Mouse (Mus musculus) intestine, embryonic 15.5 days (tissue): ENCODE data around the gene Tas2r125. TPM values are rescaled to one million over a fixed set of nuclear protein-coding genes. Genes with fewer than 3 reads are reported as not detected.
"Not testable (repeated sequence)": the region's sequence is repeated elsewhere in the genome, so short reads cannot be mapped to it uniquely, and the experiment has no call there.

Experiments
- ATAC-seq: fragments of 200-750 bp; cut with Nextera tagmentation; 2 replicates; pipeline ENCODE4 v1.8.0; 2017; ENCODE audit warnings: moderate TSS enrichment, moderate library complexity
- H3K27ac ChIP-seq: fragments of 300-500 bp; sonication (generic); 2 replicates; pipeline ENCODE4 v1.5.1; 2015; ENCODE audit warnings: mild to moderate bottlenecking, inconsistent platforms
- H3K27me3 ChIP-seq: fragments of 300-500 bp; sonication (generic); replicated peaks from 2 replicates; pipeline ENCODE4 v1.6.1; 2015; ENCODE audit warnings: inconsistent platforms
- H3K36me3 ChIP-seq: fragments of 300-500 bp; sonication (generic); 2 replicates; pipeline ENCODE4 v1.6.1; 2015; ENCODE audit warnings: inconsistent platforms
- H3K4me1 ChIP-seq: fragments of 300-500 bp; sonication (generic); replicated peaks from 2 replicates; pipeline ENCODE4 v1.6.1; 2015; ENCODE audit warnings: inconsistent platforms
- H3K4me2 ChIP-seq: fragments of 300-500 bp; sonication (generic); replicated peaks from 2 replicates; pipeline ENCODE4 v1.6.1; 2015; ENCODE audit warnings: mild to moderate bottlenecking, inconsistent platforms
- H3K4me3 ChIP-seq: fragments of 300-500 bp; sonication (generic); replicated peaks from 2 replicates; pipeline ENCODE4 v1.5.1; 2015; ENCODE audit warnings: inconsistent platforms
- H3K9ac ChIP-seq: fragments of 300-500 bp; sonication (generic); 2 replicates; pipeline ENCODE4 v1.6.1; 2015; ENCODE audit warnings: inconsistent platforms
- H3K9me3 ChIP-seq: fragments of 300-500 bp; sonication (generic); 2 replicates; pipeline ENCODE4 v1.6.1; 2016; ENCODE audit warnings: inconsistent platforms
- WGBS: fragments of 180-500 bp; shearing (Covaris S2); methylation state at CpG from one replicate; pipeline ENCODE4 v1.1.7; 2015; 5-methylcytosine and 5-hydroxymethylcytosine counted together
- polyA plus RNA-seq: library from polyadenylated mRNA; unstranded; fragments of >200 nt; fragmentation: Nextera tagmentation; extraction: Ambion mirVana; gene quantifications from 2 replicates; pipeline ENCODE4 v1.2.1, GENCODE M21; 2015

Tas2r125 gene
- polyA plus RNA-seq = not detected in 2 replicates

- H3K4me2 ChIP-seq = no peak within 1 kb of the TSS
- no peak within 1 kb of the TSS for H3K9ac ChIP-seq
- H3K27ac ChIP-seq = no peak within 1 kb of the TSS
- H3K9me3 ChIP-seq = no peaks in the 10 kb centered on the region
- no peaks in the 10 kb centered on the region for H3K36me3 ChIP-seq
- H3K4me1 ChIP-seq = no peaks in the 10 kb centered on the region
- no peaks in the 10 kb centered on the region for H3K27me3 ChIP-seq
- WGBS = 87% methylated on average over 3 of the region's 3 CpGs
- no peak within 1 kb of the TSS for H3K4me3 ChIP-seq
- ATAC-seq = no peak
Observed at GRCm38 (mm10) chr6:132909351-132909750, at the start of gene Tas2r125. Gene Tas2r125 (plus strand): TSS chr6:132909651.

GRCm38 (mm10) chr6:132867708-132868107, 41.7 kb upstream of the Tas2r125 start, which contains the start of gene Tas2r110:
Gene Tas2r110 (plus strand): TSS chr6:132868008.
- Histone ChIP-seq H3K9ac (no peak within 1 kb of the TSS), H3K4me3 (no peak within 1 kb of the TSS), H3K4me2 (no peak within 1 kb of the TSS), H3K36me3 (no peaks in the 10 kb centered on the region), H3K9me3 (no peaks in the 10 kb centered on the region), H3K27ac (no peak within 1 kb of the TSS), H3K4me1 (no peaks in the 10 kb centered on the region), H3K27me3 (no peaks in the 10 kb centered on the region)
- ATAC-seq = no peak

DNA sequence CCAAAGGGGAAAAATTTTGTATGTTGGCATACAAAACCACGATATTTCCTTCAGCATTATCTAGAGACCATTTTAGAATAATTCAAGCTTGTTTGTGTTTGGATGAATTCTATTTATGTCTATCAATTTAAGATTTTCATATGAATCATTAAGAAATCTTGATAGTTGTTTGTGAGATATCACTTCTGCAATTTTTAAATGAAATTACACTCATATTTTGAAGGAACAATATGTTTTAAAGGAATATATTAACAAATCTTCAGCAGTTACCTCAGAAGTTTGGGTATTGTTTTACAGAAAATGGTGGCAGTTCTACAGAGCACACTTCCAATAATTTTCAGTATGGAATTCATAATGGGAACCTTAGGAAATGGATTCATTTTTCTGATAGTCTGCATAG, 16.7 kb upstream of the Tas2r125 start, which contains the start of gene Tas2r113:
Tas2r113 (plus strand) TSS at position 301 of the 400 bp plus-strand sequence.
- Histone ChIP-seq H3K36me3 (no peaks in the 10 kb centered on the region), H3K4me2 (no peak within 1 kb of the TSS), H3K9me3 (no peaks in the 10 kb centered on the region), H3K4me1 (no peaks in the 10 kb centered on the region), H3K27ac (no peak within 1 kb of the TSS), H3K4me3 (no peak within 1 kb of the TSS), H3K27me3 (no peaks in the 10 kb centered on the region), H3K9ac (no peak within 1 kb of the TSS)
- 75% methylated on average over 1 of the region's 1 CpGs for WGBS
- no peak for ATAC-seq

DNA sequence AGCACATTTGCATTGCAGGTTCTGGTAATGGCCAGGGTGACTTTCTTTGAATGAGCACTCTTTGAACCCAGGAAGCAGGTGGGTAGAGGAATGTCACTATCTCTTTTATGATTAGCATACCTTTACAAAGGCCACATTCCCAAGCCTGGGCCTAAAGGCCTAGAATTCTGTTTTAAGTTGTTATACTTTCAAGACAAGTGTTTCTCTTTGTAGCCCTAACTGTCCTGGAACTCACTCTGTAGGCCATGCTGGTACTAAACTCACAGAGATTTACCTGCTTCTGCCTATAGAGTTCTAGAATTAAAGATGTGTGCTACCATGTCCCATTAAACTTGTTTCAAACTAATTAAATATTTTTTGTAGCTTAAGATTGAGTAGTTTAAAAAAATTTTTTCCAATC, 31.9 kb downstream of the Tas2r125 start:
- ATAC-seq, H3K27ac ChIP-seq, H3K4me3 ChIP-seq, H3K9ac ChIP-seq, H3K9me3 ChIP-seq, H3K4me2 ChIP-seq, H3K4me1 ChIP-seq, H3K27me3 ChIP-seq, H3K36me3 ChIP-seq: not testable (repeated sequence)

GRCm38 (mm10) chr6:132950802-132951201, 41.4 kb downstream of the Tas2r125 start, which contains the start of gene Tas2r129:
Gene Tas2r129 (plus strand): TSS chr6:132951102.
- no peaks in the 10 kb centered on the region for H3K27me3 ChIP-seq
- ATAC-seq = no peak
- no peak within 1 kb of the TSS for H3K4me3 ChIP-seq
- no peak within 1 kb of the TSS for H3K9ac ChIP-seq
- no peaks in the 10 kb centered on the region for H3K9me3 ChIP-seq
- H3K27ac ChIP-seq = no peak within 1 kb of the TSS
- 76% methylated on average over 2 of the region's 2 CpGs for WGBS
- H3K4me2 ChIP-seq = no peak within 1 kb of the TSS
- no peaks in the 10 kb centered on the region for H3K36me3 ChIP-seq
- H3K4me1 ChIP-seq = no peaks in the 10 kb centered on the region

DNA sequence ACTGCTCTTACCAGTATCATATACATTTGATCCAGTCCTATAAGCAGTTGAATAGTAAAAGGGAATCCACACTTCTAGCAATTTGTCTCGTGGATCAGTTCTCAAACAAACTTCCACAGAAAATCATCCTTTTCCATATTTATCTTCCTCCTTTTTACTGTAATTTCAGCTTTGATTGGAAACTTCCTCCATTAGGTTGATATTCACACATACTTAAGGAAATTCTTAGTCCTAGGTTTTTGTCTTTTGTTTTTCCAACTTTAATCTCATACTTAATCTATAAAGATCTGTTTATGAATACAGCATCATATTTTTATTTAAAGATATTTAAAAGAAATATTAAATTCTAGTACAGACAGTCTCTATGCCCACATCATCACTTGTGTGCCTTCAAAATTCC, 48.4 kb downstream of the Tas2r125 start, which contains the start of gene Tas2r131:
Tas2r131 (minus strand) TSS at position 101 of the 400 bp plus-strand sequence.
- no peak within 1 kb of the TSS for H3K27ac ChIP-seq
- H3K27me3 ChIP-seq = no peaks in the 10 kb centered on the region
- WGBS = 78% methylated on average over 1 of the region's 1 CpGs
- H3K9me3 ChIP-seq = no peaks in the 10 kb centered on the region
- H3K4me1 ChIP-seq = no peaks in the 10 kb centered on the region
- no peaks in the 10 kb centered on the region for H3K36me3 ChIP-seq
- H3K4me3 ChIP-seq = no peak within 1 kb of the TSS
- no peak within 1 kb of the TSS for H3K9ac ChIP-seq
- ATAC-seq = no peak
- no peak within 1 kb of the TSS for H3K4me2 ChIP-seq

Other genes with a start within 250 kb of the Tas2r125 start
- not detected in 2 replicates for gene Tas2r121, start 208.6 kb upstream of the Tas2r125 start, polyA plus RNA-seq
- gene Tas2r122, start 197.7 kb upstream of the Tas2r125 start, polyA plus RNA-seq = not detected in 2 replicates
- not detected in 2 replicates for gene Tas2r115, start 171.6 kb upstream of the Tas2r125 start, polyA plus RNA-seq
- gene Tas2r124, start 154.9 kb upstream of the Tas2r125 start, polyA plus RNA-seq = not detected in 2 replicates
- not detected in 2 replicates for gene Tas2r102, start 147.5 kb upstream of the Tas2r125 start, polyA plus RNA-seq
- not detected in 2 replicates for gene Tas2r136, start 131.5 kb upstream of the Tas2r125 start, polyA plus RNA-seq
- gene Tas2r117, start 106.8 kb upstream of the Tas2r125 start, polyA plus RNA-seq = not detected in 2 replicates
- not detected in 2 replicates for gene Tas2r123, start 62.5 kb upstream of the Tas2r125 start, polyA plus RNA-seq
- not detected in 2 replicates for gene Tas2r116, start 54.2 kb upstream of the Tas2r125 start, polyA plus RNA-seq
- not detected in 2 replicates for gene Tas2r110, start 41.6 kb upstream of the Tas2r125 start, polyA plus RNA-seq
- gene Tas2r113, start 16.6 kb upstream of the Tas2r125 start, polyA plus RNA-seq = not detected in 2 replicates
- not detected in 2 replicates for gene Tas2r129, start 41.5 kb downstream of the Tas2r125 start, polyA plus RNA-seq
- gene Tas2r131, start 48.3 kb downstream of the Tas2r125 start, polyA plus RNA-seq = not detected in 2 replicates
- gene Tas2r109, start 71.3 kb downstream of the Tas2r125 start, polyA plus RNA-seq = not detected in 2 replicates
- not detected in 2 replicates for gene Tas2r103, start 127.5 kb downstream of the Tas2r125 start, polyA plus RNA-seq
- gene Tas2r140, start 146.2 kb downstream of the Tas2r125 start, polyA plus RNA-seq = not detected in 2 replicates
- 78.2 and 99.2 TPM in 2 replicates for gene Smim10l1, start 195.3 kb downstream of the Tas2r125 start, polyA plus RNA-seq